Mouse (Mus musculus) olfactory bulb, adult 2 months (tissue): ENCODE results near the gene B9d1. TPM values are rescaled to one million over a fixed set of nuclear protein-coding genes. Genes with fewer than 3 reads are reported as not detected.

Experiments used
- H3K27ac ChIP-seq: fragments of 200-500 bp; 2 replicates; pipeline ENCODE4 v1.5.1; 2012; ENCODE audit warnings: low read depth, low read length; ENCODE audit not compliant: insufficient read depth
- H3K4me1 ChIP-seq: fragments of 200-500 bp; 2 replicates; pipeline ENCODE4 v1.6.1; 2012; ENCODE audit warnings: low read length; ENCODE audit not compliant: control insufficient read depth, insufficient read depth
- H3K4me3 ChIP-seq: fragments of 200-500 bp; 2 replicates; pipeline ENCODE4 v1.5.1; 2012; ENCODE audit warnings: mild to moderate bottlenecking, low read depth, low read length, moderate library complexity; ENCODE audit not compliant: insufficient read depth
- CTCF ChIP-seq: fragments of 200-500 bp; IDR thresholded peaks from 2 replicates; pipeline ENCODE4 v1.5.1; 2012; ENCODE audit warnings: low read depth, mild to moderate bottlenecking, low read length, moderate library complexity; ENCODE audit not compliant: insufficient read depth
- POLR2A ChIP-seq: fragments of 200-500 bp; IDR thresholded peaks from 2 replicates; pipeline ENCODE4 v1.6.1; 2012; ENCODE audit warnings: mild to moderate bottlenecking, low read depth, low read length, moderate library complexity; ENCODE audit not compliant: insufficient read depth
- WGBS: fragments of 180-500 bp; shearing (Covaris S2); methylation state at CpG from one replicate; pipeline ENCODE4 v1.1.7; 2018; 5-methylcytosine and 5-hydroxymethylcytosine counted together
- polyA plus RNA-seq: library from polyadenylated mRNA; stranded (reverse); fragments of >200 nt; gene quantifications from 2 replicates; pipeline ENCODE4 v1.2.4, GENCODE M21; 2012; ENCODE audit warnings: low replicate concordance; ENCODE audit not compliant: missing spikeins, insufficient read depth, insufficient read length

B9d1 gene
- polyA plus RNA-seq, 1 experiment = not detected

- TF ChIP-seq CTCF (no peak), POLR2A (no peak)
- no peak overlapping the region for H3K27ac ChIP-seq
- H3K4me3 ChIP-seq = no peak overlapping the region
- WGBS = 40% methylated on average over 2 of the region's 2 CpGs
- H3K4me1 ChIP-seq = peaks cover 22% of the 10 kb centered on the region
These were observed 17.5 kb upstream of the B9d1 start for GRCm38 (mm10) chr11:61487401-61487800.

GRCm38 (mm10) chr11:61487936-61488335 lies 17.0 kb upstream of the B9d1 start:
- H3K27ac ChIP-seq = no peak overlapping the region
- H3K4me1 ChIP-seq = peaks cover 22% of the 10 kb centered on the region
- TF ChIP-seq POLR2A (no peak), CTCF (no peak)
- WGBS = 87% methylated on average over 7 of the region's 7 CpGs
- H3K4me3 ChIP-seq = no peak overlapping the region

GRCm38 (mm10) chr11:61489085-61489484 lies 15.9 kb upstream of the B9d1 start:
- H3K4me1 ChIP-seq = peaks cover 22% of the 10 kb centered on the region
- no peak overlapping the region for H3K27ac ChIP-seq
- 85% methylated on average over 2 of the region's 2 CpGs for WGBS
- no peak overlapping the region for H3K4me3 ChIP-seq
- no peak for TF ChIP-seq POLR2A
- no peak for TF ChIP-seq CTCF

GRCm38 (mm10) chr11:61489874-61490273 lies 15.1 kb upstream of the B9d1 start:
- WGBS = 94% methylated on average over 8 of the region's 8 CpGs
- no peak overlapping the region for H3K4me3 ChIP-seq
- H3K4me1 ChIP-seq = peaks cover 15% of the 10 kb centered on the region
- TF ChIP-seq CTCF (no peak), POLR2A (no peak)
- no peak overlapping the region for H3K27ac ChIP-seq

GRCm38 (mm10) chr11:61490944-61491520 lies 13.9 kb upstream of the B9d1 start:
- 82% methylated on average over 22 of the region's 22 CpGs for WGBS
- no peak overlapping the region for H3K27ac ChIP-seq
- H3K4me1 ChIP-seq = peaks cover 12% of the 10 kb centered on the region
- TF ChIP-seq CTCF (no peak), POLR2A (no peak)
- H3K4me3 ChIP-seq = no peak overlapping the region

- H3K27ac ChIP-seq = no peak overlapping the region
- TF ChIP-seq POLR2A = no peak
- TF ChIP-seq CTCF = no peak
- 67% methylated on average over 12 of the region's 12 CpGs for WGBS
These were observed 12.1 kb upstream of the B9d1 start for GRCm38 (mm10) chr11:61492749-61493401.

GRCm38 (mm10) chr11:61493525-61494128 lies 11.3 kb upstream of the B9d1 start:
- Histone ChIP-seq H3K4me3 (peak overlapping the region; percentile 80), H3K27ac (no peak overlapping the region), H3K4me1 (peaks cover 8% of the 10 kb centered on the region)
- under 1% methylated on average over 50 of the region's 50 CpGs for WGBS
- no peak for TF ChIP-seq POLR2A
- no peak for TF ChIP-seq CTCF

More at GRCm38 (mm10) chr11:61492749-61493401, 12.1 kb upstream of the B9d1 start:
- Histone ChIP-seq H3K4me3 (no peak overlapping the region), H3K4me1 (peaks cover 7% of the 10 kb centered on the region)

GRCm38 (mm10) chr11:61494129-61494997 lies 10.6 kb upstream of the B9d1 start, which contains the start of gene Mapk7:
Mapk7 (minus strand) TSS chr11:61494406.
- under 1% methylated on average over 62 of the region's 62 CpGs for WGBS
- Histone ChIP-seq H3K4me3 (peak within 1 kb of the TSS; percentile 80), H3K27ac (peak within 1 kb of the TSS; percentile 48; the same call in 1 of the 2 replicates), H3K4me1 (peaks cover 10% of the 10 kb centered on the region)
- peak; percentile 49; the same call in 1 of the 2 replicates for TF ChIP-seq POLR2A
- no peak for TF ChIP-seq CTCF

GRCm38 (mm10) chr11:61495528-61495927 lies 9.4 kb upstream of the B9d1 start:
- 61% methylated on average over 2 of the region's 2 CpGs for WGBS
- no peak overlapping the region for H3K27ac ChIP-seq
- H3K4me3 ChIP-seq = no peak overlapping the region
- TF ChIP-seq POLR2A (no peak), CTCF (no peak)
- H3K4me1 ChIP-seq = peaks cover 10% of the 10 kb centered on the region
